In genomic region chr8:120644663-120645062, GRCm38 (mm10) we compare ENCODE assay signal across 9 mouse cellular contexts. TPM values are rescaled to one million over a fixed set of nuclear protein-coding genes. Genes with fewer than 3 reads are reported as not detected.
DNase-seq lines count a peak whose midpoint lies in the region; ATAC-seq lines count a peak whose summit lies in the region.
"Had no signal": no experiment of that assay in that cellular context is flagged by ENCODE, and none has a peak within 500 bp of the region (broad histone marks: within the 10 kb centered on the region; RNA-seq: fewer than 3 reads in every experiment).

No protein-coding gene starts in this region.

- WGBS in limb, embryonic 15.5 days, result 68% methylated on average over 7 of the region's 7 CpGs

- no peak overlapping the region for H3K4me3 ChIP-seq in limb, embryonic 15.5 days

- H3K9me3 ChIP-seq in limb, embryonic 15.5 days, result no peaks in the 10 kb centered on the region

- H3K27me3 ChIP-seq in limb, embryonic 15.5 days, result no peaks in the 10 kb centered on the region

- H3K27ac ChIP-seq in limb, embryonic 15.5 days, result peak overlapping the region; percentile 27

- DNase-seq in gastrocnemius, adult 18-20 months (ENCODE audit: low spot score), result peak; percentile 33
- DNase-seq in gastrocnemius, adult 8-10 months (ENCODE audit: low spot score in 2 of 2), result no peak
- peak; percentile 80 for DNase-seq in NIH3T3 (ENCODE audit: low read depth)
- peak; percentile 60 to 77 for DNase-seq in cerebellum, postnatal 25 days
- peak; percentile 78 to 89 for DNase-seq in heart, postnatal 14 days
- peak; percentile 81 for DNase-seq in right cerebral cortex, postnatal 4 days
- DNase-seq: lung, embryonic 14.5 days had no signal

- H3K36me3 ChIP-seq in limb, embryonic 15.5 days, result no peaks in the 10 kb centered on the region

- intact Hi-C loops in heart, postnatal 14 days (cut with DNase I), result no loop called here

- H3K4me2 ChIP-seq in limb, embryonic 15.5 days, result no peak overlapping the region
- H3K4me2 ChIP-seq: lung, embryonic 14.5 days had no signal

- no peak overlapping the region for H3K9ac ChIP-seq in limb, embryonic 15.5 days
- H3K9ac ChIP-seq: lung, embryonic 14.5 days had no signal

- ATAC-seq in limb, embryonic 15.5 days (ENCODE audit: insufficient number of reproducible peaks, low FRiP score, low TSS enrichment, low read depth), result no peak
- ATAC-seq in CD4-positive, CD25-positive, alpha-beta regulatory T cell, adult 4 months, result no peak

- peaks cover 4% of the 10 kb centered on the region; the same call in 1 of the 2 replicates for H3K4me1 ChIP-seq in limb, embryonic 15.5 days

RNA-seq across cellular contexts. Expression of gene 1190005I06Rik, which starts 2.8 kb away (rescaled TPM):
- 1 to 10 TPM in 1 of 2 experiments, under 1 TPM in 1; 0.37 to 1.0 TPM for total RNA-seq in gastrocnemius, adult 18-20 months (2021)
- total RNA-seq in gastrocnemius, adult 8-10 months (2022), result 1 to 10 TPM in 2 of 4 experiments, under 1 TPM in 1, not detected in 1; 0.89 to 1.1 (median 1.1) TPM
- 1 to 10 TPM; 3.7 to 4.0 TPM for total RNA-seq in heart, postnatal 14 days (2021)
- polyA plus RNA-seq in limb, embryonic 15.5 days (2015; fragmentation: Nextera tagmentation; extraction: Ambion mirVana), result 7.7 and 9.9 TPM in 2 replicates
- under 1 TPM in 1 of 2 experiments, not detected in 1; 0.39 TPM for polyA plus RNA-seq in CD4-positive, CD25-positive, alpha-beta regulatory T cell, adult 4 months (2017; shearing (Covaris generic))

RNA-seq across cellular contexts. Expression of gene Gm27021, which starts 23.2 kb away (rescaled TPM):
- not detected for total RNA-seq in gastrocnemius, adult 18-20 months (2021)
- not detected for total RNA-seq in gastrocnemius, adult 8-10 months (2022)
- total RNA-seq in heart, postnatal 14 days (2021), result not detected
- polyA plus RNA-seq in limb, embryonic 15.5 days (2015; fragmentation: Nextera tagmentation; extraction: Ambion mirVana), result 2.2 and 5.0 TPM in 2 replicates
- not detected for polyA plus RNA-seq in CD4-positive, CD25-positive, alpha-beta regulatory T cell, adult 4 months (2017; shearing (Covaris generic))

RNA-seq across cellular contexts. Expression of gene Cox4i1, which starts 23.4 kb away (rescaled TPM):
- total RNA-seq in gastrocnemius, adult 18-20 months (2021), result 1,000 to 10,000 TPM; 1,486 to 1,625 TPM
- 1,000 to 10,000 TPM; 1,398 to 1,509 (median 1,471) TPM for total RNA-seq in gastrocnemius, adult 8-10 months (2022)
- total RNA-seq in heart, postnatal 14 days (2021), result 1,000 to 10,000 TPM; 4,230 to 4,270 TPM
- 903 and 912 TPM in 2 replicates for polyA plus RNA-seq in limb, embryonic 15.5 days (2015; fragmentation: Nextera tagmentation; extraction: Ambion mirVana)
- 1,000 to 10,000 TPM; 1,023 to 1,039 TPM for polyA plus RNA-seq in CD4-positive, CD25-positive, alpha-beta regulatory T cell, adult 4 months (2017; shearing (Covaris generic))

RNA-seq across cellular contexts. Expression of gene Emc8, which starts 23.7 kb away (rescaled TPM):
- 10 to 100 TPM; 19.6 to 21.0 TPM for total RNA-seq in gastrocnemius, adult 18-20 months (2021)
- total RNA-seq in gastrocnemius, adult 8-10 months (2022), result 10 to 100 TPM; 18.7 to 29.5 (median 25.8) TPM
- total RNA-seq in heart, postnatal 14 days (2021), result 10 to 100 TPM; 47.7 to 58.4 TPM
- 205 and 218 TPM in 2 replicates for polyA plus RNA-seq in limb, embryonic 15.5 days (2015; fragmentation: Nextera tagmentation; extraction: Ambion mirVana)
- polyA plus RNA-seq in CD4-positive, CD25-positive, alpha-beta regulatory T cell, adult 4 months (2017; shearing (Covaris generic)), result 10 to 100 TPM; 32.0 to 41.1 TPM

RNA-seq across cellular contexts. Expression of gene Gins2, which starts 55.6 kb away (rescaled TPM):
- under 1 TPM in 1 of 2 experiments, not detected in 1; 0.80 TPM for total RNA-seq in gastrocnemius, adult 18-20 months (2021)
- total RNA-seq in gastrocnemius, adult 8-10 months (2022), result under 1 TPM in 3 of 4 experiments, not detected in 1; 0.09 to 0.43 (median 0.36) TPM
- 1 to 10 TPM; 3.2 to 6.4 TPM for total RNA-seq in heart, postnatal 14 days (2021)
- 81.4 and 85.2 TPM in 2 replicates for polyA plus RNA-seq in limb, embryonic 15.5 days (2015; fragmentation: Nextera tagmentation; extraction: Ambion mirVana)
- polyA plus RNA-seq in CD4-positive, CD25-positive, alpha-beta regulatory T cell, adult 4 months (2017; shearing (Covaris generic)), result 10 to 100 TPM; 14.6 to 20.6 TPM

Comparison
In these comparisons a context has a peak if more than half of its experiments do, and no peak if none do; other contexts are left out.
1. DNase-seq: peak in gastrocnemius, adult 18-20 months (single experiment), NIH3T3 (single experiment), cerebellum, postnatal 25 days (2 of 2), heart, postnatal 14 days (2 of 2) and right cerebral cortex, postnatal 4 days (single experiment); none in gastrocnemius, adult 8-10 months (0 of 2).